Mouse (Mus musculus): ENCODE measurements at regions not wholly inside any gene's neighbourhood (a gene's known extent, or its start where the extent isn't known, plus 50 kb on each side); places are given as distances from the start of the nearest gene placed in this dataset.

DNA sequence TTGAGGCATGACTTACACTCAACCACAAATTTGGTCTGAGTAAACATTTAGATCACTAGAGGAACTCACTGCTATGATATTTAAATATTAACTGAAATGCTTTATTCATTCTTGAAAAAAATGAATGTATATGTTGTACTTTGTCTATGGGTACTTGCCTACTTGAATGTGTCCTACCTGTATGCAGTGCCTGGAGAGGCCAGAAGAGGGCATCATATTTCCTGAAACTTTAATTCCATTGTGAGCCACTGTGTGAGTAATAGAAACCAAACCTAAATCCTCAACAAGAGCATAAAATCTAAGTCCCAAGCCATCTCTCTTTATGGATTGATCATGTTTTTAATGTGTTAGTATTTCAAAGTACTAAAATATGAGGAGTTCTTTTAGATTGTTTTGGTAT is 1252.4 kb upstream of the Lrrtm3 start:
- Histone ChIP-seq H3K4me3 (ENCODE audit: low read depth, low read length) (no peak overlapping the region), H3K27me3 (ENCODE audit: control insufficient read depth, insufficient read depth, low read length) (no peaks in the 10 kb centered on the region), H3K4me2 (ENCODE audit: low read depth, low read length) (no peak overlapping the region), H3K9me3 (ENCODE audit: control insufficient read depth, low read length) (no peaks in the 10 kb centered on the region), H3K9ac (replicated peaks; ENCODE audit: low read depth, low read length) (no peak overlapping the region), H3K27ac (ENCODE audit: low read depth, low read length) (no peak overlapping the region), H3K4me1 (ENCODE audit: control insufficient read depth, insufficient read depth, low read length) (no peaks in the 10 kb centered on the region), H3K36me3 (ENCODE audit: control insufficient read depth, insufficient read depth, low read length) (no peaks in the 10 kb centered on the region)
- no peak for ATAC-seq (ENCODE audit: low read depth)

DNA sequence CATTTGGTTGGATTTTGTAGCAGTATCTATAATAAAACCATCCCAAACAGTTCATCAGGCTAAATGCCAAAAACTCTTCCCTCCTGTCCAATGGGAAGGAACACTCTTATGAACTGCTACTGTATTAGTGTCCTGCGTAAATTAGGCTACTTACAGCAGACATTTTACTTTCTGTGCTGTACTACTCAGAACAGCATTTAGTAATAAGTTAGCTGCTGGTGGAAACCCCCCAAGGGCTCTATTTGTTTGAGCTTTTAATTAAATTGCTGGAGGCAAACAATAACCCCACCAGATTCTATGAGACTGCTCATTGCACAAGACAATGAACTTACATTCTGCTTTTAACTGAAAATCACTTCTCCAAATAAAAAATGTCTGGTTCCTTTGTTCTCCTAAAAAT is 1240.3 kb upstream of the Lrrtm3 start:
- peak; percentile 73 for ATAC-seq (ENCODE audit: low read depth)
- Histone ChIP-seq H3K9ac (replicated peaks; ENCODE audit: low read depth, low read length) (no peak overlapping the region), H3K27me3 (ENCODE audit: control insufficient read depth, insufficient read depth, low read length) (no peaks in the 10 kb centered on the region), H3K4me2 (ENCODE audit: low read depth, low read length) (no peak overlapping the region), H3K4me1 (ENCODE audit: control insufficient read depth, insufficient read depth, low read length) (no peaks in the 10 kb centered on the region), H3K9me3 (ENCODE audit: control insufficient read depth, low read length) (no peaks in the 10 kb centered on the region), H3K4me3 (ENCODE audit: low read depth, low read length) (no peak overlapping the region), H3K27ac (ENCODE audit: low read depth, low read length) (no peak overlapping the region), H3K36me3 (ENCODE audit: control insufficient read depth, insufficient read depth, low read length) (no peaks in the 10 kb centered on the region)
- 47% methylated on average over 1 of the region's 1 CpGs for WGBS

DNA sequence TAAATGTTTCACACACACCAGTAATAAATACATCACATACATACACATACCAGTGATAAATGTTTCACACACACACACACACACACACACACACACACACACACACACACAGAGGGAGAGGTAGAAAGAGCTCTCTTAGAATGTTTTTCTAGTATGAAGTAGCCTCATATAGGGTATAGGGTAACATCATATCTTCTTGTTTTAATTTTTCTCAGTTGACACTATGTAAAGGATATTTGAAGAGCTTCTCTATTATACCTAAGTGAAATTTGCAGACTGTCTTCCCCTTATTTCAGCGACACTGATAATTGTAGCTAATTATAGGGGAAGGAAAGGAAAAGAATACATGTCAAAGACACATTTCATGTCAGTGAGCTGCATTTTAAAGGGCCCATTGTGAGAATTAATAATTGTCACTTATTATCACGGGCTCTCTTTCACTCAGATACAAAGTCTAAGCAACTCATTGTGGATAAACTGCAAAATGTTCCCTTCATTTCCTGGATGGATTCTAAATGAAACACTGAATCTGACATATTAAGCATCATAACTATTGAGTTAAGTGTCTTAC is 1234.8 kb upstream of the Lrrtm3 start:
- no peaks in the 10 kb centered on the region for H3K27me3 ChIP-seq (ENCODE audit: control insufficient read depth, insufficient read depth, low read length)
- H3K4me3 ChIP-seq (ENCODE audit: low read depth, low read length) = no peak overlapping the region
- WGBS = 78% methylated on average over 2 of the region's 2 CpGs
- no peak overlapping the region for H3K9ac ChIP-seq (replicated peaks; ENCODE audit: low read depth, low read length)
- no peaks in the 10 kb centered on the region for H3K36me3 ChIP-seq (ENCODE audit: control insufficient read depth, insufficient read depth, low read length)
- H3K4me2 ChIP-seq (ENCODE audit: low read depth, low read length) = no peak overlapping the region
- H3K4me1 ChIP-seq (ENCODE audit: control insufficient read depth, insufficient read depth, low read length) = no peaks in the 10 kb centered on the region
- H3K9me3 ChIP-seq (ENCODE audit: control insufficient read depth, low read length) = no peaks in the 10 kb centered on the region
- no peak overlapping the region for H3K27ac ChIP-seq (ENCODE audit: low read depth, low read length)
- no peak for ATAC-seq (ENCODE audit: low read depth)

DNA sequence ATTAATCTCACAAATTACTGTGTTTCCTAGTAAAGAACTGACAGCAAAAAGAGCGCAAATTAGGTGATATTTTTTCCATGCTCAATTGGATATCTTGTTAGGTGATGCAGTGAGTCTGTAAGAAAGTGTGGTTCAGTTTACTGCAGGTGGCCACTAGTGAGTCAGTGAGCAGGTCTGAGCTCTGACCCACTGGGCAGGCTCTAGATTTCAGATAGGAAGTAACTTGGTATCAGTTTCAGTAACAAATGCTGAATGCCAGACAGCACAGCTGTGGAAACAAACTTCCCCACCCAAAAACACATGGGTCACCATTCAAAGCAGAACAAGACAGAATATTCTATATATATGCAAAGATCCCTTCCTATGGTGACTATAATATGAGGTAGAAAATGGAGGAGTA is 1208.2 kb upstream of the Lrrtm3 start:
- Histone ChIP-seq H3K9ac (replicated peaks; ENCODE audit: low read depth, low read length) (no peak overlapping the region), H3K36me3 (ENCODE audit: control insufficient read depth, insufficient read depth, low read length) (no peaks in the 10 kb centered on the region), H3K4me3 (ENCODE audit: low read depth, low read length) (no peak overlapping the region), H3K4me1 (ENCODE audit: control insufficient read depth, insufficient read depth, low read length) (no peaks in the 10 kb centered on the region), H3K27me3 (ENCODE audit: control insufficient read depth, insufficient read depth, low read length) (no peaks in the 10 kb centered on the region), H3K9me3 (ENCODE audit: control insufficient read depth, low read length) (no peaks in the 10 kb centered on the region), H3K27ac (ENCODE audit: low read depth, low read length) (no peak overlapping the region), H3K4me2 (ENCODE audit: low read depth, low read length) (no peak overlapping the region)
- WGBS = 94% methylated on average over 1 of the region's 1 CpGs
- no peak for ATAC-seq (ENCODE audit: low read depth)
